Mouse (Mus musculus): Measurements from ENCODE around the gene Tmc3. TPM values are rescaled to one million over a fixed set of nuclear protein-coding genes. Genes with fewer than 3 reads are reported as not detected.

Tmc3 gene
- 0.11 and 0.24 TPM in 2 replicates for polyA plus RNA-seq (2015; fragmentation: Nextera tagmentation; extraction: Ambion mirVana)

GRCm38 (mm10) chr7:83584639-83585471 lies at the start of gene Tmc3:
Gene Tmc3, plus strand, starts transcription at chr7:83584927.
- no peaks in the 10 kb centered on the region for H3K4me1 ChIP-seq (ENCODE audit: insufficient read depth, low read depth, low read length)
- no peaks in the 10 kb centered on the region for H3K36me3 ChIP-seq (ENCODE audit: insufficient read depth, low read length)
- no peak within 1 kb of the TSS for H3K4me3 ChIP-seq (ENCODE audit: low read depth, low read length)
- no peaks in the 10 kb centered on the region for H3K9me3 ChIP-seq (ENCODE audit: low read length)
- H3K4me2 ChIP-seq (replicated peaks; ENCODE audit: low read depth, low read length): no peak within 1 kb of the TSS
- ATAC-seq (no peak), DNase-seq (ENCODE audit: low spot score) (no peak)
- 42% methylated on average over 11 of the region's 11 CpGs for WGBS
- TF ChIP-seq CTCF (IDR thresholded peaks at IDR 0.05) (no peak), EP300 (IDR thresholded peaks at IDR 0.05) (no peak)
- no peaks in the 10 kb centered on the region for H3K27me3 ChIP-seq (replicated peaks; ENCODE audit: insufficient read depth, low read length)
- H3K27ac ChIP-seq (ENCODE audit: low read length): no peak within 1 kb of the TSS
- H3K9ac ChIP-seq (replicated peaks; ENCODE audit: low read depth): no peak within 1 kb of the TSS

GRCm38 (mm10) chr7:83541536-83542169 lies 43.1 kb upstream of the Tmc3 start:
- TF ChIP-seq CTCF (IDR thresholded peaks at IDR 0.05) (no peak), EP300 (IDR thresholded peaks at IDR 0.05) (no peak)
- Histone ChIP-seq H3K9me3 (ENCODE audit: low read length) (no peaks in the 10 kb centered on the region), H3K36me3 (ENCODE audit: insufficient read depth, low read length) (no peaks in the 10 kb centered on the region), H3K9ac (replicated peaks; ENCODE audit: low read depth) (no peak overlapping the region), H3K4me1 (ENCODE audit: insufficient read depth, low read depth, low read length) (no peaks in the 10 kb centered on the region), H3K27me3 (replicated peaks; ENCODE audit: insufficient read depth, low read length) (no peaks in the 10 kb centered on the region), H3K4me3 (ENCODE audit: low read depth, low read length) (no peak overlapping the region), H3K4me2 (replicated peaks; ENCODE audit: low read depth, low read length) (no peak overlapping the region), H3K27ac (ENCODE audit: low read length) (no peak overlapping the region)
- DNase-seq (ENCODE audit: low spot score): no peak
- ATAC-seq: no peak
- 59% methylated on average over 5 of the region's 5 CpGs for WGBS

- no peak for ATAC-seq
- H3K27ac ChIP-seq (ENCODE audit: low read length): no peak overlapping the region
- 54% methylated on average over 7 of the region's 7 CpGs for WGBS
Measured at GRCm38 (mm10) chr7:83548686-83549352, 35.9 kb upstream of the Tmc3 start.

GRCm38 (mm10) chr7:83549353-83549774 lies 35.4 kb upstream of the Tmc3 start:
- ATAC-seq (no peak), DNase-seq (ENCODE audit: low spot score) (no peak)
- Histone ChIP-seq H3K4me2 (replicated peaks; ENCODE audit: low read depth, low read length) (no peak overlapping the region), H3K36me3 (ENCODE audit: insufficient read depth, low read length) (no peaks in the 10 kb centered on the region), H3K4me1 (ENCODE audit: insufficient read depth, low read depth, low read length) (no peaks in the 10 kb centered on the region), H3K9ac (replicated peaks; ENCODE audit: low read depth) (no peak overlapping the region), H3K27ac (ENCODE audit: low read length) (no peak overlapping the region), H3K27me3 (replicated peaks; ENCODE audit: insufficient read depth, low read length) (no peaks in the 10 kb centered on the region), H3K9me3 (ENCODE audit: low read length) (no peaks in the 10 kb centered on the region), H3K4me3 (ENCODE audit: low read depth, low read length) (no peak overlapping the region)
- 69% methylated on average over 7 of the region's 7 CpGs for WGBS
- TF ChIP-seq CTCF (IDR thresholded peaks at IDR 0.05): no peak
- no peak for TF ChIP-seq EP300 (IDR thresholded peaks at IDR 0.05)

More at GRCm38 (mm10) chr7:83548686-83549352, 35.9 kb upstream of the Tmc3 start:
- no peaks in the 10 kb centered on the region for H3K27me3 ChIP-seq (replicated peaks; ENCODE audit: insufficient read depth, low read length)
- DNase-seq (ENCODE audit: low spot score): no peak
- H3K4me1 ChIP-seq (ENCODE audit: insufficient read depth, low read depth, low read length): no peaks in the 10 kb centered on the region
- TF ChIP-seq CTCF (IDR thresholded peaks at IDR 0.05): no peak
- no peak for TF ChIP-seq EP300 (IDR thresholded peaks at IDR 0.05)
- no peak overlapping the region for H3K9ac ChIP-seq (replicated peaks; ENCODE audit: low read depth)
- no peaks in the 10 kb centered on the region for H3K36me3 ChIP-seq (ENCODE audit: insufficient read depth, low read length)
- H3K4me3 ChIP-seq (ENCODE audit: low read depth, low read length): no peak overlapping the region
- H3K4me2 ChIP-seq (replicated peaks; ENCODE audit: low read depth, low read length): no peak overlapping the region
- H3K9me3 ChIP-seq (ENCODE audit: low read length): no peaks in the 10 kb centered on the region

GRCm38 (mm10) chr7:83549951-83550407 lies 34.7 kb upstream of the Tmc3 start:
- H3K9ac ChIP-seq (replicated peaks; ENCODE audit: low read depth): no peak overlapping the region
- WGBS: 34% methylated on average over 5 of the region's 5 CpGs
- no peaks in the 10 kb centered on the region for H3K4me1 ChIP-seq (ENCODE audit: insufficient read depth, low read depth, low read length)
- ATAC-seq (no peak), DNase-seq (ENCODE audit: low spot score) (peak; percentile 76)
- H3K4me2 ChIP-seq (replicated peaks; ENCODE audit: low read depth, low read length): no peak overlapping the region
- no peak overlapping the region for H3K4me3 ChIP-seq (ENCODE audit: low read depth, low read length)
- TF ChIP-seq EP300 (IDR thresholded peaks at IDR 0.05): no peak
- TF ChIP-seq CTCF (IDR thresholded peaks at IDR 0.05): peak; percentile 71
- no peaks in the 10 kb centered on the region for H3K27me3 ChIP-seq (replicated peaks; ENCODE audit: insufficient read depth, low read length)
- H3K27ac ChIP-seq (ENCODE audit: low read length): no peak overlapping the region
- no peaks in the 10 kb centered on the region for H3K36me3 ChIP-seq (ENCODE audit: insufficient read depth, low read length)
- H3K9me3 ChIP-seq (ENCODE audit: low read length): no peaks in the 10 kb centered on the region

GRCm38 (mm10) chr7:83554477-83554876 lies 30.2 kb upstream of the Tmc3 start:
- ATAC-seq (no peak), DNase-seq (ENCODE audit: low spot score) (no peak)
- no peaks in the 10 kb centered on the region for H3K27me3 ChIP-seq (replicated peaks; ENCODE audit: insufficient read depth, low read length)
- no peak for TF ChIP-seq EP300 (IDR thresholded peaks at IDR 0.05)
- TF ChIP-seq CTCF (IDR thresholded peaks at IDR 0.05): no peak
- no peak overlapping the region for H3K4me2 ChIP-seq (replicated peaks; ENCODE audit: low read depth, low read length)
- no peaks in the 10 kb centered on the region for H3K9me3 ChIP-seq (ENCODE audit: low read length)
- H3K9ac ChIP-seq (replicated peaks; ENCODE audit: low read depth): no peak overlapping the region
- H3K4me3 ChIP-seq (ENCODE audit: low read depth, low read length): no peak overlapping the region
- no peaks in the 10 kb centered on the region for H3K4me1 ChIP-seq (ENCODE audit: insufficient read depth, low read depth, low read length)
- no peak overlapping the region for H3K27ac ChIP-seq (ENCODE audit: low read length)
- H3K36me3 ChIP-seq (ENCODE audit: insufficient read depth, low read length): no peaks in the 10 kb centered on the region
- WGBS: 67% methylated on average over 6 of the region's 6 CpGs
